Mouse (Mus musculus) MN1 (cell line): ENCODE measurements around the gene Dnajb7.
"Not testable (repeated sequence)": the region's sequence is repeated elsewhere in the genome, so short reads cannot be mapped to it uniquely, and the experiment has no call there.

Experiments used
- DNase-seq: peaks from one replicate; pipeline ENCODE4 v3.0.0-alpha.2; 2016; ENCODE audit warnings: low spot score

The Dnajb7 gene

GRCm38 (mm10) chr15:81408199-81408598, at the start of gene Dnajb7:
Gene Dnajb7 (minus strand): TSS chr15:81408299.
- DNase-seq, result no peak

GRCm38 (mm10) chr15:81448463-81448862, 40.4 kb upstream of the Dnajb7 start:
- peak; percentile 86 for DNase-seq

GRCm38 (mm10) chr15:81439236-81439635, 31.1 kb upstream of the Dnajb7 start:
- no peak for DNase-seq

- DNase-seq, result no peak
Measured at GRCm38 (mm10) chr15:81438345-81438744, 30.2 kb upstream of the Dnajb7 start.

- DNase-seq, result no peak
Measured at GRCm38 (mm10) chr15:81431195-81431594, 23.1 kb upstream of the Dnajb7 start.

- no peak for DNase-seq
Measured at GRCm38 (mm10) chr15:81427947-81428346, 19.8 kb upstream of the Dnajb7 start.

- DNase-seq, result no peak
Measured at GRCm38 (mm10) chr15:81425311-81425710, 17.2 kb upstream of the Dnajb7 start.

- no peak for DNase-seq
Measured at GRCm38 (mm10) chr15:81422156-81422681, 14.1 kb upstream of the Dnajb7 start.

GRCm38 (mm10) chr15:81421454-81421853, 13.4 kb upstream of the Dnajb7 start:
- no peak for DNase-seq

GRCm38 (mm10) chr15:81418065-81418464, 10.0 kb upstream of the Dnajb7 start:
- DNase-seq, result no peak

GRCm38 (mm10) chr15:81416763-81417310, 8.7 kb upstream of the Dnajb7 start:
- DNase-seq, result not testable (repeated sequence)

GRCm38 (mm10) chr15:81405008-81405407, 3.1 kb downstream of the Dnajb7 start:
- DNase-seq, result no peak

GRCm38 (mm10) chr15:81399638-81400315, 8.3 kb downstream of the Dnajb7 start, which contains the start of the genes St13 and Xpnpep3:
Gene St13 (minus strand): TSS chr15:81400077.
Gene Xpnpep3 (plus strand): TSS chr15:81400138.
- peak; percentile 99 for DNase-seq

GRCm38 (mm10) chr15:81399297-81399637, 8.8 kb downstream of the Dnajb7 start:
- no peak for DNase-seq

GRCm38 (mm10) chr15:81398189-81398588, 9.9 kb downstream of the Dnajb7 start:
- no peak for DNase-seq

- DNase-seq, result no peak
Measured at GRCm38 (mm10) chr15:81394211-81394915, 13.7 kb downstream of the Dnajb7 start.

GRCm38 (mm10) chr15:81392997-81393396, 15.1 kb downstream of the Dnajb7 start:
- no peak for DNase-seq

GRCm38 (mm10) chr15:81386327-81386726, 21.8 kb downstream of the Dnajb7 start:
- no peak for DNase-seq

GRCm38 (mm10) chr15:81378845-81379244, 29.3 kb downstream of the Dnajb7 start:
- DNase-seq, result no peak

- DNase-seq, result no peak
Measured at GRCm38 (mm10) chr15:81374621-81375020, 33.5 kb downstream of the Dnajb7 start.

- no peak for DNase-seq
Measured at GRCm38 (mm10) chr15:81370356-81370755, 37.7 kb downstream of the Dnajb7 start.

- DNase-seq, result no peak
Measured at GRCm38 (mm10) chr15:81368601-81369000, 39.5 kb downstream of the Dnajb7 start.

- DNase-seq, result no peak
Measured at GRCm38 (mm10) chr15:81366241-81366640, 41.9 kb downstream of the Dnajb7 start.
